Mouse (Mus musculus) kidney, embryonic 14.5 days (tissue): ENCODE measurements at regions not wholly inside any gene's neighbourhood (a gene's known extent, or its start where the extent isn't known, plus 50 kb on each side); places are given as distances from the start of the nearest gene placed in this dataset.

Source experiments
- ATAC-seq: fragments of 200-750 bp; cut with Nextera tagmentation; 2 replicates; pipeline ENCODE4 v1.8.0; 2017; ENCODE audit warnings: moderate number of reproducible peaks, mild to moderate bottlenecking, moderate TSS enrichment, moderate library complexity; ENCODE audit not compliant: low FRiP score, low TSS enrichment
- H3K27ac ChIP-seq: fragments of 300-500 bp; sonication (generic); 2 replicates; pipeline ENCODE4 v1.5.1; 2014; ENCODE audit warnings: low read depth, mild to moderate bottlenecking, low read length, moderate library complexity, mixed read lengths
- H3K27me3 ChIP-seq: fragments of 300-500 bp; sonication (generic); 2 replicates; pipeline ENCODE4 v1.6.1; 2014; ENCODE audit warnings: mild to moderate bottlenecking, low read length; ENCODE audit not compliant: control insufficient read depth, insufficient read depth
- H3K36me3 ChIP-seq: fragments of 300-500 bp; sonication (generic); 2 replicates; pipeline ENCODE4 v1.6.1; 2014; ENCODE audit warnings: low read length, mixed read lengths; ENCODE audit not compliant: control insufficient read depth, insufficient read depth
- H3K4me1 ChIP-seq: fragments of 300-500 bp; sonication (generic); 2 replicates; pipeline ENCODE4 v1.6.1; 2014; ENCODE audit warnings: low read length, mixed read lengths; ENCODE audit not compliant: control insufficient read depth, insufficient read depth
- H3K4me2 ChIP-seq: fragments of 300-500 bp; sonication (generic); replicated peaks from 2 replicates; pipeline ENCODE4 v1.6.1; 2014; ENCODE audit warnings: low read depth, mild to moderate bottlenecking, low read length
- H3K4me3 ChIP-seq: fragments of 300-500 bp; sonication (generic); 2 replicates; pipeline ENCODE4 v1.5.1; 2014; ENCODE audit warnings: mild to moderate bottlenecking, low read length
- H3K9ac ChIP-seq: fragments of 300-500 bp; sonication (generic); 2 replicates; pipeline ENCODE4 v1.6.1; 2014; ENCODE audit warnings: low read depth, mild to moderate bottlenecking, low read length, moderate library complexity
- H3K9me3 ChIP-seq: fragments of 300-500 bp; sonication (generic); 2 replicates; pipeline ENCODE4 v1.6.1; 2016; ENCODE audit warnings: low read length; ENCODE audit not compliant: control insufficient read depth
- WGBS: fragments of 180-500 bp; shearing (Covaris S2); extraction: QIAGEN DNeasy Blood & Tissue Kit; methylation state at CpG from one replicate; pipeline ENCODE4 v1.1.7; 2014; 5-methylcytosine and 5-hydroxymethylcytosine counted together

DNA sequence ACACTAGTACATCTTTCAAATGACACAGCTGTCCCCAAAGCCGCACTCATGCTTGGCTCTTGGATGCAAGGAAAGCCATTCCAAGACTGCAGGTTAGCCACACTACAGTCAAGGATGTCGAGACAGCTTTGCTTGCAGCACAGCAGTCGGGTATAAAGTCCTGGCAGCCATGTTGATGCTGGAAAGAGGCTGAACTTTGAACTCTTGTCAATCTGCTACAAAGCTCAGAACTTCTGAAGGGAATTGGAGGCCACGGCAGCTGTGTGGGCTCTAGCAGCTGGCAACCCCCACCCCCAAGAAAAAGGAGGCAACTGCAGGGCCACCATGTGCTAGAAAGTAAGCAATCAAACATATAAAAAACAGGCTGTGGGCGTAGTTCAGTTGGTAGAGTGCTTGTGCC is 90.0 kb upstream of the Zcchc2 start:
- Histone ChIP-seq H3K27ac (no peak overlapping the region), H3K27me3 (no peaks in the 10 kb centered on the region), H3K9me3 (no peaks in the 10 kb centered on the region), H3K4me1 (no peaks in the 10 kb centered on the region), H3K9ac (no peak overlapping the region), H3K4me2 (no peak overlapping the region), H3K4me3 (no peak overlapping the region), H3K36me3 (no peaks in the 10 kb centered on the region)
- ATAC-seq, result no peak
- WGBS, result 71% methylated on average over 5 of the region's 5 CpGs

DNA sequence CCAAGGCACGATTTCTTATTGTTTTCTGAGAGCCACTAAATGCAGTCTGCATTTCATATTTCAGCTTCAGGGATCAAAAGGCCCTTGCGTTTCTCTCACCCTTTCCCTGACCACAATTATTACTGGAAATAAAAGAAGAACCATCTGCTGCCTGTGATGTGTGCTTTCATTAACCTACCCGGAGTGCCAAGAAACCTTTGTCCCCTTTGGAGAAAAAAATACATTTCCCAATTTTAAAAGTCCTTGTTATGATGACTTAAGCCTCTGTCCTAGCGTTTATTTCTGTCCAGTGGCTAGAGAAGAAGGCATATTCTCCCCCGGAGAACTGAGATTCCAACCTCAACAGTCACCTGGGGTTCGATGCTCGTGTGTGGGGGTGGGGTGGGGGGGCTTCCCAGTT is 89.3 kb upstream of the Zcchc2 start:
- no peaks in the 10 kb centered on the region for H3K4me1 ChIP-seq
- 56% methylated on average over 7 of the region's 7 CpGs for WGBS
- no peak for ATAC-seq
- no peak overlapping the region for H3K27ac ChIP-seq
- H3K9me3 ChIP-seq, result no peaks in the 10 kb centered on the region
- no peak overlapping the region for H3K9ac ChIP-seq
- no peaks in the 10 kb centered on the region for H3K27me3 ChIP-seq
- H3K36me3 ChIP-seq, result no peaks in the 10 kb centered on the region
- no peak overlapping the region for H3K4me3 ChIP-seq
- no peak overlapping the region for H3K4me2 ChIP-seq

DNA sequence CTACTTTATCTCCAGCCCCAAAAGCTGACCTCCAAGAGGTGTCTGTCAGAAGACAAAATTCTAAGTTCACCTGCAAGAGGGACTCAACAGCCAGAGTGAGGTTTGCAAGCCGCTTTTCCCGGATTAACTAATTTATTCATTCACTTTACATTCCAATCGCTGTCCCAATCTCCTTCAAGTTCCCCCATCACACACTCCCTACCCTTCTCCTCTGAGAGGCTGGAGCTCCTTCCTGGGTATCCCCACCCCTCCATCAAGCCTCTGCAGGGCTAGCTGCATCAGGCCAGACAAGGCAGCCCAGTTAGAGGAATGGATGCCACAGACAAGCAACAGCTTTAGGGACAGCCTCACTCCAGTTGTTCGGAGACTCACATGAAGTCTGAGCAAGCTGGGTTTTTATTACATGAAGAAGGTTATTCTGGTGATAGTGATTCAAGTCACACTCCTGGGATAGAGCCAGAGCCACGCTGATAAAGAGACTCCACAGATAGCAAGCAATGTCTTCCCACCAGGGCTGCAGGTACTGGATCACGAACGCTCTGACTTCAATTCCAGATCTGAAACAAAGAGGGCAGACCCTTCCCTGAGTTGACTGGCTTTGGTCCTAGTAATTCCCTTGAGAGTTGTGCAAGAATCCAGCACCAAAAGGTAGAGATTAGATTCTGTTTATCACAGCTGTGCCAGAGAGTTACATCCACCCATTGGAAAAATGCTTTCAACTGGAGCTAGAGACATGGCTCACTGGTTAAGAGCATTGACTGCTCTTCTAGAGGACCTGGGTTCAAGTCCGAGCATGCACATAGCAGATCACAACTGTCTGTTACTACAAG is 86.7 kb upstream of the Zcchc2 start:
- WGBS, result 72% methylated on average over 8 of the region's 8 CpGs
- no peak for ATAC-seq

DNA sequence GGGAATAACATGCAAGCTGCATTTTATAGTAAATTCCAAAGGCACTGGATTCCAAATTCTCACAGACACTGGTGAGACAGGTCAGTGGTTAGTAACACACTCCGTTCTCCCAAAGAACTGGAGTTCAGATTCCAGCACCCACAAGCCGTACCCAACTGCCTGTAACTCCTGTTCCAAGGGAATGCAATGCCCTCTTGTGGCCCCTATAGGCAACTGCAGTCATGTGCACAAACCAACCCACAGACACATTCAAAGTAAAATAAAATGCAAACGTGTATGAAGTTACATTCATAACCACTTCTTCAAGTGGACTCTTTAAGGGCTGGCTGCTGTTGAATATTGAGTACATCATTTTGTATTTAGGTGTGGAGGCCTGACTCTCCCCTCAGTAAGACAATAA is 85.5 kb upstream of the Zcchc2 start:
- no peak overlapping the region for H3K4me3 ChIP-seq
- H3K4me2 ChIP-seq, result no peak overlapping the region
- no peaks in the 10 kb centered on the region for H3K4me1 ChIP-seq
- no peak for ATAC-seq
- H3K36me3 ChIP-seq, result no peaks in the 10 kb centered on the region
- no peaks in the 10 kb centered on the region for H3K9me3 ChIP-seq
- no peak overlapping the region for H3K27ac ChIP-seq
- H3K27me3 ChIP-seq, result no peaks in the 10 kb centered on the region
- no peak overlapping the region for H3K9ac ChIP-seq
- WGBS, result 90% methylated on average over 3 of the region's 3 CpGs

More for the DNA sequence above, 86.7 kb upstream of the Zcchc2 start:
- H3K27ac ChIP-seq, result no peak overlapping the region
- H3K27me3 ChIP-seq, result no peaks in the 10 kb centered on the region
- H3K4me1 ChIP-seq, result no peaks in the 10 kb centered on the region
- H3K36me3 ChIP-seq, result no peaks in the 10 kb centered on the region
- no peak overlapping the region for H3K4me2 ChIP-seq
- H3K9me3 ChIP-seq, result no peaks in the 10 kb centered on the region
- H3K4me3 ChIP-seq, result no peak overlapping the region
- no peak overlapping the region for H3K9ac ChIP-seq

DNA sequence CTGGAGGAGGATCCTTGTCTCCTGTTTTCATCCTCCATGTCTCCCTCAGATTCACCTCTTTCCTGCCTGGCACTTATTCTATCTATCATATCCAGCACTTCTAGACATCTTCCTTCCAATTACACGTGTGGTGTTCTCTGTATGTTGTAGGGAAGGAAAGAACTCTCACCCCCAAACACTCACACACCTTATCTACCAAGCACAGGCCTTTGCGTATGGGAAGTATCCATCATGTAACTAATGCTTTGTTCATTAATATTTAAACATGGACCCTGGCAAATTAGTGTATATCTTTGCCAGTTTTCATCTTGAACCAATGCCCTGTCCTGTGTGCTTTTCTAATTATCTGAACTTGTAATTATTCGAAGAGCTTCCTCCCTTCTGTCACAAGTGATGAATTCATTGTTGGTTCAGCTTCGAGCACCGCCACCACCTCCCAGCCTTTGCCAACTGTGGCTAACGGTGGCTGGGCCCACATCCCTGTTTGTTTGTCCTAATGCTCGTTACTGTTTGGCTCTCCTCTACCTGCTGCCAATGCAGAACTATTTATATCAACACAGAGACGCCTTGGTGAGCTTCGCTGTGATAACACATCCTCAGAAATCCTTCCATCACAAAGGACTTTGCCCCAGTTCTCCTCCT is 84.3 kb upstream of the Zcchc2 start:
- Histone ChIP-seq H3K9ac (no peak overlapping the region), H3K4me3 (no peak overlapping the region), H3K36me3 (no peaks in the 10 kb centered on the region), H3K27ac (no peak overlapping the region), H3K4me1 (no peaks in the 10 kb centered on the region), H3K4me2 (no peak overlapping the region), H3K27me3 (no peaks in the 10 kb centered on the region), H3K9me3 (no peaks in the 10 kb centered on the region)
- WGBS, result 68% methylated on average over 9 of the region's 9 CpGs
- ATAC-seq, result no peak

DNA sequence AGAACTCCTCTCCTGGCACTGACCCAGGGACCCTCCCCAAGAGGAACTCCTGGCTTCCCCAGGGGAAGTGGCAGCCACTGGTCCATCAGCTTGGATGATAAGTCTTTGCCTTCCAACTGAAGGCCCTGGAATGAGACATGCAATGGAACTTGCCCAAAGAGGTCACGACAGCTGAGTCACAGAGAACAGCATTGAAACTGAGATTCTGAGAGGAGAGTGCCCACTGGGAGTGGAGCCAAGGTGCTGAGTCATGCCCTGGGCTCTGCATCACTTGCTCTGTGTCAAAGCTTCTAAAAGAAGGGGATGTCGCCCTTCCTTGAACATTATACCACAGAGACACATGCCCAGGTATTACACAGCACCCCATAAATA is 83.8 kb upstream of the Zcchc2 start:
- Histone ChIP-seq H3K9ac (no peak overlapping the region), H3K27me3 (no peaks in the 10 kb centered on the region), H3K4me2 (no peak overlapping the region), H3K4me1 (no peaks in the 10 kb centered on the region), H3K27ac (no peak overlapping the region), H3K9me3 (no peaks in the 10 kb centered on the region), H3K4me3 (no peak overlapping the region), H3K36me3 (no peaks in the 10 kb centered on the region)
- whole genome bisulfite sequencing, result 82% methylated on average over 2 of the region's 2 CpGs
- no peak for ATAC-seq

DNA sequence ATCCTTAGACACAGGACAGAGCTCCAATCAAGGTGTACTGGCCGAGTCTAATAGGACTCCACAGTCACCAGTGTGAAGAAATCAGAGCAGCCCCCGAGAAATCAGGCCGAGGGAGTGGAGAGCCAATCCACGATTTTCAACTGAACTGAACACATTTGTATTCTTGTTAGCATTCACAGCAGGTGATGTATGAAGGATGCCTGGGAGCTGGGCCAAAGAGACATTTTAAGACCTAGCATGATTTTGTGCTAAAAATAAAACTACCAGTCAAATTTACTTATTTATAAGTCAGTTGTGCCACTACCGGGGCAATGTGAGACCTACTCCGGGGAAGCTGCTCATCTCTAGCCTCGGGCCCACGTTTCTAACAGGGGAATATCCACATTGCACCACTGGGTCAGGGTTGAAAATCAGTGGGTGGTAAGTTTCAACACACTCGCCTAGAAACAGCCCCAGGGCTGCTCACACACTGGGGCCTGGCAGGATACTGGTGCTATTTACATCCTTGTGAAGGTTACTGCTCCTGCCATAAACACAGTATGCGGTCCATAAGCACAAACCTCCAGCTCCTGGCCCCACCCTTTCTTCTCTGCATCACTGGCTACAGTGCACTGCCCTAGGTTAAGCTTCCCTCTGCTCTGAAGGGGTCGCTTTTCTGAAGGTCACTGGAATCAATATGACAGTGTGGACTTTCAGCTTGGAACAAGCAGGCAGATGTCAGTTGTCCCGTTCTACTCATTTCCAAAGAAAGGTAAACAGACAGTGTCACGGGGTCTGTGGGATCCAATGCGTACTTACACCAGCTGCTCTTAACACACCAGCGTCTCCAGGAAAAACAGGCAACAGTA is 82.0 kb upstream of the Zcchc2 start:
- Histone ChIP-seq H3K27ac (no peak overlapping the region), H3K4me2 (no peak overlapping the region), H3K27me3 (no peaks in the 10 kb centered on the region), H3K4me1 (no peaks in the 10 kb centered on the region), H3K4me3 (no peak overlapping the region), H3K36me3 (no peaks in the 10 kb centered on the region), H3K9ac (no peak overlapping the region), H3K9me3 (no peaks in the 10 kb centered on the region)
- ATAC-seq, result peak; percentile 79
- 17% methylated on average over 15 of the region's 15 CpGs for WGBS

DNA sequence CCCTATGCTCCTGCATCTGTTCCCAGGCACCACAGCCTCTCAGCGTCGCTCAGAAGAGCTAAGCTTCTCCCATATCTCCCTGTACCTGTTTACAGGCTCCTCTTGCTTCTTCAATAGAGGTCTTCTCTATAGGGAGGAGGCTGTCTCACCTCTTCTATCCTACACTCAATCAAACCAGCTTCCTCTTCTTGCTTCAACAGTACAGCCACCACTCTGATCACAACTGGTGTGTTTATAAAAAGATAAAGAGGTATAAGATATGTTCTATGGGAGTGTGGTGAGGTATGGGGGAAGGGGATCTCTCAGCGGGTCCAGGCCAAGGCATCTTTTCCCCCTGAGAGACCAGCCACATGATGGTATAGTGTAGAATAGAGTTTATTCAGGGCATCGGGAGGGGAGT is 81.1 kb upstream of the Zcchc2 start:
- WGBS, result 69% methylated on average over 4 of the region's 4 CpGs
- Histone ChIP-seq H3K27me3 (no peaks in the 10 kb centered on the region), H3K27ac (no peak overlapping the region), H3K4me2 (no peak overlapping the region), H3K4me3 (no peak overlapping the region), H3K36me3 (no peaks in the 10 kb centered on the region), H3K9ac (no peak overlapping the region), H3K4me1 (no peaks in the 10 kb centered on the region), H3K9me3 (no peaks in the 10 kb centered on the region)
- ATAC-seq, result no peak

DNA sequence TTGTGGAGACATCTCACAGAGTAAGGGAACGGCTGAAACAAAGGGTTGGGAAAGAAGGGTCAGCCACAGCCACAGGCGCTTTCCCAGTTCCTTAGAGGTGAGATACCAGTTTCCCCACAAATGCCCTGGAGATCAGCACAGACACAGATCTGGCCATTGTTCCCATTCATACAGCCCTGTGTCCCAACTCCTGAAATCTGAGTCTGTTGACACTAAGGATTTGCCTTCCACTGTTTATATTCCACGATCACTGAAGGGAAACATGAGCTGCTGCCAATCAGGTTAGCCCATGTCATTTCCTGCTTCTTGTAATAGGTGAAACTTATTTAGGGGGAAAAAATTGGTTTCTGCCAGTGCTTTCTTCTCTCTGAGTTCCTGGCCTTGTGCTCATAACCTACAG is 78.5 kb upstream of the Zcchc2 start:
- H3K9ac ChIP-seq, result no peak overlapping the region
- H3K4me1 ChIP-seq, result no peaks in the 10 kb centered on the region
- H3K9me3 ChIP-seq, result no peaks in the 10 kb centered on the region
- H3K27me3 ChIP-seq, result no peaks in the 10 kb centered on the region
- H3K36me3 ChIP-seq, result no peaks in the 10 kb centered on the region
- H3K27ac ChIP-seq, result no peak overlapping the region
- 32% methylated on average over 3 of the region's 3 CpGs for WGBS
- no peak overlapping the region for H3K4me2 ChIP-seq
- no peak overlapping the region for H3K4me3 ChIP-seq
- ATAC-seq, result no peak
